Mouse (Mus musculus) G1E (cell line): ENCODE data around the gene Ltbp1. TPM values are rescaled to one million over a fixed set of nuclear protein-coding genes. Genes with fewer than 3 reads are reported as not detected.

Source experiments
- ATAC-seq: 2 replicates; pipeline ENCODE4 v1.8.0; 2016; ENCODE audit warnings: mild to moderate bottlenecking; ENCODE audit not compliant: insufficient number of reproducible peaks, poor library complexity, low FRiP score, severe bottlenecking; ENCODE audit errors: extremely low read depth
- DNase-seq: peaks from one replicate; pipeline ENCODE4 v3.0.0; 2012; ENCODE audit warnings: low spot score
- H3K27me3 ChIP-seq: 2 replicates; pipeline ENCODE4 v1.6.1; 2012; ENCODE audit warnings: mild to moderate bottlenecking, low read length, inconsistent platforms; ENCODE audit not compliant: insufficient read depth
- H3K36me3 ChIP-seq: replicated peaks from 2 replicates; pipeline ENCODE3; 2012; ENCODE audit warnings: mild to moderate bottlenecking, inconsistent platforms
- H3K4me1 ChIP-seq: 2 replicates; pipeline ENCODE4 v1.6.1; 2012; ENCODE audit warnings: low read depth, low read length, inconsistent platforms, mixed read lengths; ENCODE audit not compliant: insufficient read depth
- H3K4me3 ChIP-seq: 2 replicates; pipeline ENCODE4 v1.5.1; 2012; ENCODE audit warnings: low read depth, mild to moderate bottlenecking, inconsistent platforms, low read length, moderate library complexity, mixed read lengths
- H3K9me3 ChIP-seq: replicated peaks from 2 replicates; pipeline ENCODE4 v1.6.1; 2012; ENCODE audit warnings: inconsistent platforms
- CTCF ChIP-seq: IDR thresholded peaks from 2 replicates; pipeline ENCODE4 v1.5.1; 2012; ENCODE audit warnings: low read depth, low read length, inconsistent platforms, mixed read lengths
- GATA1 ChIP-seq: IDR thresholded peaks from 2 replicates; pipeline ENCODE4 v1.6.1; 2012; ENCODE audit warnings: borderline replicate concordance, low read length, inconsistent platforms, mixed read lengths
- GATA2 ChIP-seq: IDR thresholded peaks from 2 replicates; pipeline ENCODE4 v1.6.1; 2012; ENCODE audit warnings: low read depth, low read length, inconsistent platforms, borderline replicate concordance
- POLR2AphosphoS5 ChIP-seq: IDR thresholded peaks from 2 replicates; pipeline ENCODE4 v1.6.1; 2012; ENCODE audit warnings: low read depth, low read length, inconsistent platforms; ENCODE audit not compliant: insufficient replicate concordance
- TAL1 ChIP-seq: conservative IDR thresholded peaks from 2 replicates; pipeline ENCODE4 v1.6.1; 2012; ENCODE audit warnings: low read depth, low read length, inconsistent platforms, mixed read lengths
- polyA plus RNA-seq: library from polyadenylated mRNA; stranded (reverse); fragments of >175 nt; gene quantifications from 2 replicates; pipeline ENCODE4 v1.2.3, GENCODE M21; 2012
- total RNA-seq, 2 experiments: library from RNA; stranded (forward) in 1 of 2; stranded (reverse) in 1 of 2; fragments of 200-1000 nt in 1 of 2; fragments of >200 nt in 1 of 2; fragmentation: Nextera tagmentation in 1 of 2; gene quantifications; 2 replicates each; pipeline ENCODE4 v1.2.3; 2014 to 2017

Ltbp1 gene
- total and polyA plus RNA-seq, 3 experiments = 0.05 TPM; not detected in 2

- no peaks in the 10 kb centered on the region for H3K27me3 ChIP-seq
- H3K36me3 ChIP-seq = no peaks in the 10 kb centered on the region
- no peak for DNase-seq
- ATAC-seq = no peak
- H3K9me3 ChIP-seq = peaks cover 2% of the 10 kb centered on the region; the same call in 1 of the 2 replicates
- H3K4me3 ChIP-seq = no peak overlapping the region
- H3K4me1 ChIP-seq = no peaks in the 10 kb centered on the region
- TF ChIP-seq GATA1 (no peak), CTCF (no peak), TAL1 (no peak)
Observed at GRCm38 (mm10) chr17:75416861-75417260, 411.5 kb downstream of the Ltbp1 start.

- H3K4me3 ChIP-seq = no peak overlapping the region
- peaks cover 13% of the 10 kb centered on the region for H3K9me3 ChIP-seq
- no peaks in the 10 kb centered on the region for H3K4me1 ChIP-seq
- DNase-seq = no peak
- no peaks in the 10 kb centered on the region for H3K27me3 ChIP-seq
- no peaks in the 10 kb centered on the region for H3K36me3 ChIP-seq
- no peak for ATAC-seq
- TF ChIP-seq CTCF (no peak), TAL1 (no peak), GATA2 (no peak), GATA1 (no peak), POLR2AphosphoS5 (no peak)
Observed at GRCm38 (mm10) chr17:75434152-75434551, 428.8 kb downstream of the Ltbp1 start.

GRCm38 (mm10) chr17:75434871-75435270, 429.5 kb downstream of the Ltbp1 start:
- Histone ChIP-seq H3K9me3 (peaks cover 16% of the 10 kb centered on the region), H3K4me3 (no peak overlapping the region), H3K27me3 (no peaks in the 10 kb centered on the region), H3K36me3 (no peaks in the 10 kb centered on the region), H3K4me1 (no peaks in the 10 kb centered on the region)
- DNase-seq (no peak), ATAC-seq (no peak)
- TF ChIP-seq CTCF (no peak), GATA1 (no peak), GATA2 (no peak), POLR2AphosphoS5 (no peak), TAL1 (no peak)

- no peak for ATAC-seq
Observed at GRCm38 (mm10) chr17:75435599-75435998, 430.2 kb downstream of the Ltbp1 start, which contains the start of gene Rasgrp3. Gene Rasgrp3 (plus strand): TSS chr17:75435896.

GRCm38 (mm10) chr17:75436095-75436494, 430.7 kb downstream of the Ltbp1 start:
- Histone ChIP-seq H3K4me3 (no peak overlapping the region), H3K4me1 (no peaks in the 10 kb centered on the region), H3K9me3 (peaks cover 16% of the 10 kb centered on the region), H3K36me3 (no peaks in the 10 kb centered on the region), H3K27me3 (no peaks in the 10 kb centered on the region)
- no peak for DNase-seq
- no peak for TF ChIP-seq GATA1
- TF ChIP-seq GATA2 = no peak
- no peak for TF ChIP-seq TAL1
- no peak for TF ChIP-seq POLR2AphosphoS5
- TF ChIP-seq CTCF = no peak
- ATAC-seq = no peak

More at GRCm38 (mm10) chr17:75435599-75435998, 430.2 kb downstream of the Ltbp1 start, which contains the start of gene Rasgrp3:
- no peaks in the 10 kb centered on the region for H3K36me3 ChIP-seq
- TF ChIP-seq TAL1 = no peak
- TF ChIP-seq POLR2AphosphoS5 = no peak
- no peak for TF ChIP-seq GATA2
- TF ChIP-seq CTCF = no peak
- no peak for TF ChIP-seq GATA1
- H3K4me3 ChIP-seq = no peak within 1 kb of the TSS
- H3K4me1 ChIP-seq = no peaks in the 10 kb centered on the region
- no peak for DNase-seq
- peaks cover 16% of the 10 kb centered on the region for H3K9me3 ChIP-seq
- no peaks in the 10 kb centered on the region for H3K27me3 ChIP-seq

GRCm38 (mm10) chr17:75436819-75437218, 431.5 kb downstream of the Ltbp1 start:
- no peak overlapping the region for H3K4me3 ChIP-seq
- H3K4me1 ChIP-seq = no peaks in the 10 kb centered on the region
- H3K27me3 ChIP-seq = no peaks in the 10 kb centered on the region
- H3K36me3 ChIP-seq = no peaks in the 10 kb centered on the region
- DNase-seq (no peak), ATAC-seq (no peak)
- H3K9me3 ChIP-seq = peaks cover 16% of the 10 kb centered on the region
- TF ChIP-seq GATA2 (no peak), TAL1 (no peak), GATA1 (no peak), CTCF (no peak), POLR2AphosphoS5 (no peak)

- DNase-seq (no peak), ATAC-seq (no peak)
- H3K36me3 ChIP-seq = no peaks in the 10 kb centered on the region
- H3K9me3 ChIP-seq = peaks cover 16% of the 10 kb centered on the region
- no peak overlapping the region for H3K4me3 ChIP-seq
- no peaks in the 10 kb centered on the region for H3K27me3 ChIP-seq
- TF ChIP-seq CTCF (no peak), POLR2AphosphoS5 (no peak), TAL1 (no peak), GATA1 (no peak), GATA2 (no peak)
- no peaks in the 10 kb centered on the region for H3K4me1 ChIP-seq
Observed at GRCm38 (mm10) chr17:75437239-75437750, 431.9 kb downstream of the Ltbp1 start.
